Mouse (Mus musculus): ENCODE measurements at regions not wholly inside any gene's neighbourhood (a gene's known extent, or its start where the extent isn't known, plus 50 kb on each side); places are given as distances from the start of the nearest gene placed in this dataset.

- no peak overlapping the region for H3K4me3 ChIP-seq (ENCODE audit: insufficient read depth, poor library complexity, severe bottlenecking)
- H3K79me3 ChIP-seq (ENCODE audit: low read depth): no peaks in the 10 kb centered on the region
- no peaks in the 10 kb centered on the region for H3K36me3 ChIP-seq (ENCODE audit: control insufficient read depth, insufficient read depth)
- H3K27me3 ChIP-seq (ENCODE audit: control insufficient read depth, insufficient read depth, insufficient read length): no peaks in the 10 kb centered on the region
- H3K79me2 ChIP-seq (ENCODE audit: control insufficient read depth, insufficient read depth): no peaks in the 10 kb centered on the region
- H3ac ChIP-seq (ENCODE audit: control insufficient read depth, insufficient read length, low read depth): no peak overlapping the region
- TF ChIP-seq CEBPB (IDR thresholded peaks at IDR 0.05; ENCODE audit: low read depth): no peak
- no peak for TF ChIP-seq MYOG (IDR thresholded peaks at IDR 0.05; ENCODE audit: control insufficient read depth, extremely low read depth, insufficient read length)
Observed at GRCm38 (mm10) chr14:100357131-100357530, 72.7 kb upstream of the Klf12 start.

DNA sequence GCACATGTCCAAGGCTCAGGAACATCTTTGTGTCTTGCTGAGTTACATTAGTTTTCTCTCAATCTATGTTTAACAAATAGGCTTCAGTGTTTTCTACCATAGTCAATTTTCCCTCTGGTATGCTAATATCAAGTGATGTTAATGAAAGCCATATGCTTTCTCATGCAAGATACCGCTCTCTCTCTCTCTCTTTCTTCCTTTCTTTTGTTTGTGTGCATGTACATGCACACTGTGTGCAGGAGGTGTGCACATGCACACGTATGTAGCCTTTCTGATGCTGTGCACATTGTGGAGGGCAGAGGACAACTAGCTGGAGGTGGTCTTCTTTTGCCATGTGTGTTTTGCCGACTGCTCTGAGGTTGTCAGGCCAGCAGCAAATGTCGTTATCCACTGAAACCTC, 69.0 kb upstream of the Klf12 start:
- H3K79me3 ChIP-seq (ENCODE audit: low read depth): no peaks in the 10 kb centered on the region
- H3ac ChIP-seq (ENCODE audit: control insufficient read depth, insufficient read length, low read depth): no peak overlapping the region
- H3K27me3 ChIP-seq (ENCODE audit: control insufficient read depth, insufficient read depth, insufficient read length): no peaks in the 10 kb centered on the region
- no peaks in the 10 kb centered on the region for H3K36me3 ChIP-seq (ENCODE audit: control insufficient read depth, insufficient read depth)
- no peak for TF ChIP-seq MYOG (IDR thresholded peaks at IDR 0.05; ENCODE audit: control insufficient read depth, extremely low read depth, insufficient read length)
- no peak for TF ChIP-seq USF1 (IDR thresholded peaks at IDR 0.05; ENCODE audit: low read depth)
- no peak for TF ChIP-seq MAX (IDR thresholded peaks at IDR 0.05)
- no peak for TF ChIP-seq CEBPB (IDR thresholded peaks at IDR 0.05; ENCODE audit: low read depth)
- TF ChIP-seq MYOD1 (IDR thresholded peaks at IDR 0.05; ENCODE audit: control insufficient read depth, insufficient read length, low read depth): no peak
- TF ChIP-seq CTCF (IDR thresholded peaks at IDR 0.05; ENCODE audit: control insufficient read depth, insufficient read depth, insufficient read length): no peak
- TF ChIP-seq FOSL1 (IDR thresholded peaks at IDR 0.05; ENCODE audit: insufficient read depth, low read length, poor library complexity, severe bottlenecking): no peak
- no peak overlapping the region for H3K4me3 ChIP-seq (ENCODE audit: insufficient read depth, poor library complexity, severe bottlenecking)
- no peaks in the 10 kb centered on the region for H3K79me2 ChIP-seq (ENCODE audit: control insufficient read depth, insufficient read depth)

DNA sequence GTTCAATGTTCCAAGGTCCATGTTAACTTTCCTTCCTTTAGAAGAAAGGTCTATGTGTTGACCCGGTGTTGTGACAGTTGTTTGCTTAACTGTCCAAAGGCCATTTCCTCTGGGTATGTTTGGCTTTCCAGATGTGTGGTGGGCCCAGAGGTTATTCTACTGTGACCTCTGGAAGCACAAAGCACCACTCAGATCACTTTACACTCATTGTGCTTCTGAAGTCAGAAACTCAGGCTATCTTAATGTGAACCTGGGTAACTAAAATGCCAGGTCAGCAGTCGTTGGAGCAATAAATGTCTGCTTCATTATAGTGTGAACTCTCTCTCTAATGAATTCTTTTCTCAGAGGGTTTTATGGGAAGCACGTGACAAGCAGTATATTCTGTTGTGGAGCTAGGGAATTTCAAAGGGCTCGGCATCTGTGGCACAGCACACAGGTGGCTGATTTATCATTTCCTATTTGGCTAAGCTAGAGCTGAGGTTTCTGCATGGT, 68.5 kb upstream of the Klf12 start:
- Histone ChIP-seq H3K27me3 (ENCODE audit: control insufficient read depth, insufficient read depth, insufficient read length) (no peaks in the 10 kb centered on the region), H3ac (ENCODE audit: control insufficient read depth, insufficient read length, low read depth) (no peak overlapping the region), H3K4me3 (ENCODE audit: insufficient read depth, poor library complexity, severe bottlenecking) (no peak overlapping the region), H3K36me3 (ENCODE audit: control insufficient read depth, insufficient read depth) (no peaks in the 10 kb centered on the region), H3K79me2 (ENCODE audit: control insufficient read depth, insufficient read depth) (no peaks in the 10 kb centered on the region), H3K79me3 (ENCODE audit: low read depth) (no peaks in the 10 kb centered on the region)
- TF ChIP-seq MYOG (IDR thresholded peaks at IDR 0.05; ENCODE audit: control insufficient read depth, extremely low read depth, insufficient read length) (no peak), MYOD1 (IDR thresholded peaks at IDR 0.05; ENCODE audit: control insufficient read depth, insufficient read length, low read depth) (no peak), MAX (IDR thresholded peaks at IDR 0.05) (no peak), CTCF (IDR thresholded peaks at IDR 0.05; ENCODE audit: control insufficient read depth, insufficient read depth, insufficient read length) (no peak), USF1 (IDR thresholded peaks at IDR 0.05; ENCODE audit: low read depth) (no peak), FOSL1 (IDR thresholded peaks at IDR 0.05; ENCODE audit: insufficient read depth, low read length, poor library complexity, severe bottlenecking) (no peak), CEBPB (IDR thresholded peaks at IDR 0.05; ENCODE audit: low read depth) (no peak)

GRCm38 (mm10) chr14:100351004-100351403, 66.5 kb upstream of the Klf12 start:
- Histone ChIP-seq H3K36me3 (ENCODE audit: control insufficient read depth, insufficient read depth) (no peaks in the 10 kb centered on the region), H3K79me3 (ENCODE audit: low read depth) (no peaks in the 10 kb centered on the region), H3ac (ENCODE audit: control insufficient read depth, insufficient read length, low read depth) (no peak overlapping the region), H3K4me3 (ENCODE audit: insufficient read depth, poor library complexity, severe bottlenecking) (no peak overlapping the region), H3K79me2 (ENCODE audit: control insufficient read depth, insufficient read depth) (no peaks in the 10 kb centered on the region), H3K27me3 (ENCODE audit: control insufficient read depth, insufficient read depth, insufficient read length) (no peaks in the 10 kb centered on the region)
- TF ChIP-seq CTCF (IDR thresholded peaks at IDR 0.05; ENCODE audit: control insufficient read depth, insufficient read depth, insufficient read length) (no peak), MAX (IDR thresholded peaks at IDR 0.05) (no peak), USF1 (IDR thresholded peaks at IDR 0.05; ENCODE audit: low read depth) (no peak), MYOD1 (IDR thresholded peaks at IDR 0.05; ENCODE audit: control insufficient read depth, insufficient read length, low read depth) (no peak), FOSL1 (IDR thresholded peaks at IDR 0.05; ENCODE audit: insufficient read depth, low read length, poor library complexity, severe bottlenecking) (no peak), MYOG (IDR thresholded peaks at IDR 0.05; ENCODE audit: control insufficient read depth, extremely low read depth, insufficient read length) (no peak), CEBPB (IDR thresholded peaks at IDR 0.05; ENCODE audit: low read depth) (no peak)

DNA sequence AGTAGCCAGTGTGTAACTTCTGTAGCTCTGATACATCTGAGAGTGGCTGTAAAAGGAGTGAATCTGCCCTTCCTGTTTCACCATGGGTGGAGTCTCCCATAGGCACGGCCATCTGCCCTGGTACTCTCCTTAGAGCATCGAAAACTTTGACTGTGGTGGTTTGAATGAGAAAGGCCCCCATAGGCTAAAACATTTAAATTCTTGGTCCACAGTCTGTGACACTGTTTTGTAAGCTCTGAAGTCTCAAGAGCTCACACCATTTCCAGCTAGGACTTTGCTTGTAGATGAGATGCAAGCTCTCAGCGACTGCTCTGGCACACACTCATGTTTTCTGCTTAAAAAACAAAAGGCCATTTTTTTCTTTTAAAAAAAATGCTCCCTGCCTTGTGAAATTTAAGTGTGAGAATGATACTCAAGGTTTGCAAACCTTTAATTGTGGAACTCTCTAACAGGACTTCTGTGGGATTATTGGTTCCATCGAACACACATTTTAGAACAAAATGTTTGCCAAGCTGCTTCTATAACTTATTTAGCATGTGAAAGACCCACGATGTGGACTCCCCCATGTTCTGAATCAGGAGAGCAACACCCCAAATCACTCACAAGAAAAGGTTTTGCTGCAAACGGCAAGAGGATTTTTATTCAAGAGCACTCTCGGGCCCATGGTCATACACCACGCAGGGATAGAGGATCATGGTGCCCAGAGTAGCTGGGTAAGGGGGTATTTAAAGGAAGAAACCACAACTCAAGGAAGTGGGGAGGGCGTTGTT, 65.7 kb upstream of the Klf12 start:
- no peak overlapping the region for H3ac ChIP-seq (ENCODE audit: control insufficient read depth, insufficient read length, low read depth)
- H3K27me3 ChIP-seq (ENCODE audit: control insufficient read depth, insufficient read depth, insufficient read length): no peaks in the 10 kb centered on the region
- H3K4me3 ChIP-seq (ENCODE audit: insufficient read depth, poor library complexity, severe bottlenecking): no peak overlapping the region
- no peak for TF ChIP-seq CEBPB (IDR thresholded peaks at IDR 0.05; ENCODE audit: low read depth)
- no peak for TF ChIP-seq USF1 (IDR thresholded peaks at IDR 0.05; ENCODE audit: low read depth)
- TF ChIP-seq FOSL1 (IDR thresholded peaks at IDR 0.05; ENCODE audit: insufficient read depth, low read length, poor library complexity, severe bottlenecking): no peak
- no peak for TF ChIP-seq MYOG (IDR thresholded peaks at IDR 0.05; ENCODE audit: control insufficient read depth, extremely low read depth, insufficient read length)
- TF ChIP-seq MAX (IDR thresholded peaks at IDR 0.05): no peak
- TF ChIP-seq CTCF (IDR thresholded peaks at IDR 0.05; ENCODE audit: control insufficient read depth, insufficient read depth, insufficient read length): no peak
- no peak for TF ChIP-seq MYOD1 (IDR thresholded peaks at IDR 0.05; ENCODE audit: control insufficient read depth, insufficient read length, low read depth)
- no peaks in the 10 kb centered on the region for H3K79me3 ChIP-seq (ENCODE audit: low read depth)
- no peaks in the 10 kb centered on the region for H3K79me2 ChIP-seq (ENCODE audit: control insufficient read depth, insufficient read depth)
- no peaks in the 10 kb centered on the region for H3K36me3 ChIP-seq (ENCODE audit: control insufficient read depth, insufficient read depth)

Data from C2C12 (cell line).